13 mouse cellular contexts compared by ENCODE assay signal in the genomic region with DNA sequence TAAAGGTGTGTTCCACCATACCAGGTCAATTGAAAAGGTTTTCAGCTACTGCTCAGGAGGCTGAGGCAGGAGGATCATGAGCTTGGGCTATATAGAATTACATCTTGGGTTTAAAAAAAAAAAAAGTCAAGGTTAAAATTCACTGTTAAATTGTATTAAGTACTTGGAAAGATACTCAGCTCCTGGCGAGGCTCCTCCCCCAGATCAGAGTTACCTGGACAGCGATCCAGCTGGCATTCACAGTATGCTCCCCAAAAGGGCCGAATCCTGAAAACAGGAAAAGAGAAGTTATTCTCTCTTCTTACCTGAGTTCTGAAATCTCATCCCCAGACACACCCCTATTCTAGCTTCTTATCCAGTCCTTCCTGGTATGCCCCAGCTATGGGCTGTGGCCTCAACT. TPM values are rescaled to one million over a fixed set of nuclear protein-coding genes. Genes with fewer than 3 reads are reported as not detected.
DNase-seq lines count a peak whose midpoint lies in the region; ATAC-seq lines count a peak whose summit lies in the region.
"Had no signal": no experiment of that assay in that cellular context is flagged by ENCODE, and none has a peak within 500 bp of the region (broad histone marks: within the 10 kb centered on the region; RNA-seq: fewer than 3 reads in every experiment).

No protein-coding gene starts in this region.

- no peaks in the 10 kb centered on the region for H3K27me3 ChIP-seq in liver, embryonic 13.5 days
- no peaks in the 10 kb centered on the region for H3K27me3 ChIP-seq in liver, embryonic 12.5 days (replicated peaks)
- no peaks in the 10 kb centered on the region for H3K27me3 ChIP-seq in forebrain, embryonic 13.5 days
- H3K27me3 ChIP-seq in hindbrain, embryonic 16.5 days (replicated peaks; ENCODE audit: control insufficient read depth, insufficient read depth, low read length) = no peaks in the 10 kb centered on the region
- H3K27me3 ChIP-seq in neural tube, embryonic 12.5 days (replicated peaks) = no peaks in the 10 kb centered on the region
- H3K27me3 ChIP-seq in heart, embryonic 12.5 days (replicated peaks) = no peaks in the 10 kb centered on the region
- H3K27me3 ChIP-seq: megakaryocyte, embryonic 14.5 days had no signal

- peaks cover 39% of the 10 kb centered on the region for H3K36me3 ChIP-seq in liver, embryonic 13.5 days
- H3K36me3 ChIP-seq in liver, embryonic 12.5 days = peaks cover 32% of the 10 kb centered on the region
- peaks cover 22% of the 10 kb centered on the region for H3K36me3 ChIP-seq in forebrain, embryonic 13.5 days (ENCODE audit: poor library complexity, severe bottlenecking)
- H3K36me3 ChIP-seq in hindbrain, embryonic 16.5 days (ENCODE audit: control insufficient read depth, insufficient read depth, low read length) = no peaks in the 10 kb centered on the region
- peaks cover 22% of the 10 kb centered on the region for H3K36me3 ChIP-seq in neural tube, embryonic 12.5 days
- H3K36me3 ChIP-seq in heart, embryonic 12.5 days = peaks cover 43% of the 10 kb centered on the region

- H3K4me1 ChIP-seq in liver, embryonic 13.5 days (replicated peaks) = peaks cover 50% of the 10 kb centered on the region
- H3K4me1 ChIP-seq in liver, embryonic 12.5 days = peaks cover 44% of the 10 kb centered on the region
- peaks cover 53% of the 10 kb centered on the region for H3K4me1 ChIP-seq in forebrain, embryonic 13.5 days
- peaks cover 9% of the 10 kb centered on the region for H3K4me1 ChIP-seq in hindbrain, embryonic 16.5 days (ENCODE audit: control insufficient read depth, insufficient read depth, low read depth, low read length)
- peaks cover 57% of the 10 kb centered on the region for H3K4me1 ChIP-seq in neural tube, embryonic 12.5 days
- H3K4me1 ChIP-seq in heart, embryonic 12.5 days (replicated peaks) = peaks cover 24% of the 10 kb centered on the region

- 84% methylated on average over 3 of the region's 3 CpGs for WGBS in liver, embryonic 13.5 days (ENCODE audit: insufficient replicate concordance)
- WGBS in liver, embryonic 12.5 days (ENCODE audit: insufficient replicate concordance) = 80% methylated on average over 3 of the region's 3 CpGs
- WGBS in forebrain, embryonic 13.5 days = 90% methylated on average over 3 of the region's 3 CpGs
- 95% methylated on average over 3 of the region's 3 CpGs for WGBS in hindbrain, embryonic 16.5 days
- 84% methylated on average over 3 of the region's 3 CpGs for WGBS in neural tube, embryonic 12.5 days
- 92% methylated on average over 3 of the region's 3 CpGs for whole genome bisulfite sequencing in heart, embryonic 12.5 days

- no peak overlapping the region for H3K27ac ChIP-seq in liver, embryonic 13.5 days
- no peak overlapping the region for H3K27ac ChIP-seq in liver, embryonic 12.5 days
- H3K27ac ChIP-seq in forebrain, embryonic 13.5 days = peak overlapping the region; percentile 96
- no peak overlapping the region for H3K27ac ChIP-seq in hindbrain, embryonic 16.5 days (ENCODE audit: low read depth, low read length)
- H3K27ac ChIP-seq in neural tube, embryonic 12.5 days = peak overlapping the region; percentile 92
- no peak overlapping the region for H3K27ac ChIP-seq in heart, embryonic 12.5 days (ENCODE audit: poor library complexity, severe bottlenecking)

- no peaks in the 10 kb centered on the region for H3K9me3 ChIP-seq in liver, embryonic 13.5 days (replicated peaks)
- no peaks in the 10 kb centered on the region for H3K9me3 ChIP-seq in liver, embryonic 12.5 days (replicated peaks)
- no peaks in the 10 kb centered on the region for H3K9me3 ChIP-seq in forebrain, embryonic 13.5 days (replicated peaks)
- H3K9me3 ChIP-seq in hindbrain, embryonic 16.5 days (ENCODE audit: control insufficient read depth, low read length) = no peaks in the 10 kb centered on the region
- H3K9me3 ChIP-seq in neural tube, embryonic 12.5 days = no peaks in the 10 kb centered on the region
- no peaks in the 10 kb centered on the region for H3K9me3 ChIP-seq in heart, embryonic 12.5 days (replicated peaks)
- H3K9me3 ChIP-seq: megakaryocyte, embryonic 14.5 days had no signal

- H3K4me2 ChIP-seq in liver, embryonic 13.5 days = no peak overlapping the region
- H3K4me2 ChIP-seq in liver, embryonic 12.5 days = no peak overlapping the region
- H3K4me2 ChIP-seq in forebrain, embryonic 13.5 days = peak overlapping the region; percentile 87
- peak overlapping the region; percentile 96; the same call in 1 of the 2 replicates for H3K4me2 ChIP-seq in hindbrain, embryonic 16.5 days (ENCODE audit: low read length)
- peak overlapping the region; percentile 81 for H3K4me2 ChIP-seq in neural tube, embryonic 12.5 days (replicated peaks)
- H3K4me2 ChIP-seq in heart, embryonic 12.5 days = no peak overlapping the region

- DNase-seq in liver, embryonic 13.5 days = no peak
- no peak for DNase-seq in lung, postnatal 25 days (ENCODE audit: low spot score)
- DNase-seq in lung, postnatal 36 days = no peak
- DNase-seq: cerebellum, postnatal 25 days; gastrocnemius, postnatal 25 days; kidney, postnatal 14 days; lung, adult 2 months had no signal

- H3K9ac ChIP-seq in liver, embryonic 13.5 days = 0 out of 2 replicates have a peak overlapping the region, but pooled peaks have one; percentile 13
- H3K9ac ChIP-seq in liver, embryonic 12.5 days = no peak overlapping the region
- peak overlapping the region; percentile 60 for H3K9ac ChIP-seq in forebrain, embryonic 13.5 days
- no peak overlapping the region for H3K9ac ChIP-seq in hindbrain, embryonic 16.5 days (ENCODE audit: low read depth, low read length)
- peak overlapping the region; percentile 93 for H3K9ac ChIP-seq in neural tube, embryonic 12.5 days
- no peak overlapping the region for H3K9ac ChIP-seq in heart, embryonic 12.5 days

- ATAC-seq in liver, embryonic 13.5 days (ENCODE audit: low read depth) = no peak
- no peak for ATAC-seq in liver, embryonic 12.5 days
- no peak for ATAC-seq in forebrain, embryonic 13.5 days
- no peak for ATAC-seq in hindbrain, embryonic 16.5 days
- ATAC-seq in neural tube, embryonic 12.5 days (ENCODE audit: low FRiP score, low read depth) = no peak
- no peak for ATAC-seq in heart, embryonic 12.5 days (ENCODE audit: insufficient number of reproducible peaks, low FRiP score)

- no peak overlapping the region for H3K4me3 ChIP-seq in liver, embryonic 13.5 days (replicated peaks)
- no peak overlapping the region for H3K4me3 ChIP-seq in liver, embryonic 12.5 days
- no peak overlapping the region for H3K4me3 ChIP-seq in forebrain, embryonic 13.5 days
- no peak overlapping the region for H3K4me3 ChIP-seq in hindbrain, embryonic 16.5 days (ENCODE audit: low read length)
- H3K4me3 ChIP-seq in neural tube, embryonic 12.5 days = peak overlapping the region; percentile 77
- H3K4me3 ChIP-seq in heart, embryonic 12.5 days = no peak overlapping the region

RNA-seq across cellular contexts. Expression of a gene that starts 3.0 kb away (rescaled TPM):
- polyA plus RNA-seq in liver, embryonic 13.5 days (2015; fragmentation: Nextera tagmentation; extraction: Ambion mirVana) = 17.9 and 19.5 TPM in 2 replicates
- 19.6 and 24.2 TPM in 2 replicates for polyA plus RNA-seq in liver, embryonic 12.5 days (2016; fragmentation: Nextera tagmentation; extraction: Ambion mirVana)
- polyA plus RNA-seq in forebrain, embryonic 13.5 days (2015; fragmentation: Nextera tagmentation; extraction: Ambion mirVana) = 64.6 and 80.8 TPM in 2 replicates
- 78.3 and 87.6 TPM in 2 replicates for polyA plus RNA-seq in hindbrain, embryonic 16.5 days (2015; fragmentation: Nextera tagmentation; extraction: Ambion mirVana)
- polyA plus RNA-seq in neural tube, embryonic 12.5 days (2016; fragmentation: Nextera tagmentation; extraction: Ambion mirVana) = 181 and 188 TPM in 2 replicates
- 32.1 and 35.6 TPM in 2 replicates for polyA plus RNA-seq in heart, embryonic 12.5 days (2016; fragmentation: Nextera tagmentation; extraction: Ambion mirVana)

RNA-seq across cellular contexts. Expression of a gene that starts 15.8 kb away (rescaled TPM):
- polyA plus RNA-seq in liver, embryonic 13.5 days (2015; fragmentation: Nextera tagmentation; extraction: Ambion mirVana) = 185 and 200 TPM in 2 replicates
- 266 and 269 TPM in 2 replicates for polyA plus RNA-seq in liver, embryonic 12.5 days (2016; fragmentation: Nextera tagmentation; extraction: Ambion mirVana)
- polyA plus RNA-seq in forebrain, embryonic 13.5 days (2015; fragmentation: Nextera tagmentation; extraction: Ambion mirVana) = 238 and 239 TPM in 2 replicates
- 168 and 169 TPM in 2 replicates for polyA plus RNA-seq in hindbrain, embryonic 16.5 days (2015; fragmentation: Nextera tagmentation; extraction: Ambion mirVana)
- polyA plus RNA-seq in neural tube, embryonic 12.5 days (2016; fragmentation: Nextera tagmentation; extraction: Ambion mirVana) = 264 and 277 TPM in 2 replicates
- 289 and 301 TPM in 2 replicates for polyA plus RNA-seq in heart, embryonic 12.5 days (2016; fragmentation: Nextera tagmentation; extraction: Ambion mirVana)

RNA-seq across cellular contexts. Expression of a gene that starts 25.0 kb away (rescaled TPM):
- polyA plus RNA-seq in liver, embryonic 13.5 days (2015; fragmentation: Nextera tagmentation; extraction: Ambion mirVana) = 3.9 and 4.1 TPM in 2 replicates
- 4.4 and 4.9 TPM in 2 replicates for polyA plus RNA-seq in liver, embryonic 12.5 days (2016; fragmentation: Nextera tagmentation; extraction: Ambion mirVana)
- 0.15 TPM in 1 of 2 replicates, not detected in the other for polyA plus RNA-seq in forebrain, embryonic 13.5 days (2015; fragmentation: Nextera tagmentation; extraction: Ambion mirVana)
- polyA plus RNA-seq in hindbrain, embryonic 16.5 days (2015; fragmentation: Nextera tagmentation; extraction: Ambion mirVana) = 0.11 and 0.48 TPM in 2 replicates
- polyA plus RNA-seq in neural tube, embryonic 12.5 days (2016; fragmentation: Nextera tagmentation; extraction: Ambion mirVana) = 0.14 TPM in 1 of 2 replicates, not detected in the other
- 1.0 and 1.1 TPM in 2 replicates for polyA plus RNA-seq in heart, embryonic 12.5 days (2016; fragmentation: Nextera tagmentation; extraction: Ambion mirVana)

RNA-seq across cellular contexts. Expression of a gene that starts 41.3 kb away (rescaled TPM):
- polyA plus RNA-seq in liver, embryonic 13.5 days (2015; fragmentation: Nextera tagmentation; extraction: Ambion mirVana) = 5.4 and 5.6 TPM in 2 replicates
- polyA plus RNA-seq in liver, embryonic 12.5 days (2016; fragmentation: Nextera tagmentation; extraction: Ambion mirVana) = 4.1 and 4.6 TPM in 2 replicates
- 0.65 and 0.68 TPM in 2 replicates for polyA plus RNA-seq in forebrain, embryonic 13.5 days (2015; fragmentation: Nextera tagmentation; extraction: Ambion mirVana)
- polyA plus RNA-seq in hindbrain, embryonic 16.5 days (2015; fragmentation: Nextera tagmentation; extraction: Ambion mirVana) = 1.1 and 1.6 TPM in 2 replicates
- polyA plus RNA-seq in neural tube, embryonic 12.5 days (2016; fragmentation: Nextera tagmentation; extraction: Ambion mirVana) = 0.68 and 1.3 TPM in 2 replicates
- 0.65 and 0.71 TPM in 2 replicates for polyA plus RNA-seq in heart, embryonic 12.5 days (2016; fragmentation: Nextera tagmentation; extraction: Ambion mirVana)

RNA-seq across cellular contexts. Expression of a gene that starts 41.5 kb away (rescaled TPM):
- polyA plus RNA-seq in liver, embryonic 13.5 days (2015; fragmentation: Nextera tagmentation; extraction: Ambion mirVana) = 17.9 and 22.0 TPM in 2 replicates
- 59.5 and 66.8 TPM in 2 replicates for polyA plus RNA-seq in liver, embryonic 12.5 days (2016; fragmentation: Nextera tagmentation; extraction: Ambion mirVana)
- 58.6 and 68.8 TPM in 2 replicates for polyA plus RNA-seq in forebrain, embryonic 13.5 days (2015; fragmentation: Nextera tagmentation; extraction: Ambion mirVana)
- 60.0 and 69.0 TPM in 2 replicates for polyA plus RNA-seq in hindbrain, embryonic 16.5 days (2015; fragmentation: Nextera tagmentation; extraction: Ambion mirVana)
- polyA plus RNA-seq in neural tube, embryonic 12.5 days (2016; fragmentation: Nextera tagmentation; extraction: Ambion mirVana) = 248 and 267 TPM in 2 replicates
- 183 and 206 TPM in 2 replicates for polyA plus RNA-seq in heart, embryonic 12.5 days (2016; fragmentation: Nextera tagmentation; extraction: Ambion mirVana)

Comparison
In these comparisons a context has a peak if more than half of its experiments do, and no peak if none do; other contexts are left out.
1. H3K9ac ChIP-seq: peak in liver, embryonic 13.5 days (single experiment), forebrain, embryonic 13.5 days (single experiment) and neural tube, embryonic 12.5 days (single experiment); none in liver, embryonic 12.5 days (single experiment), hindbrain, embryonic 16.5 days (single experiment) and heart, embryonic 12.5 days (single experiment).
2. H3K27ac ChIP-seq: peak in forebrain, embryonic 13.5 days (single experiment) and neural tube, embryonic 12.5 days (single experiment); none in liver, embryonic 13.5 days (single experiment), liver, embryonic 12.5 days (single experiment), hindbrain, embryonic 16.5 days (single experiment) and heart, embryonic 12.5 days (single experiment).
3. H3K4me2 ChIP-seq: peak in forebrain, embryonic 13.5 days (single experiment), hindbrain, embryonic 16.5 days (single experiment) and neural tube, embryonic 12.5 days (single experiment); none in liver, embryonic 13.5 days (single experiment), liver, embryonic 12.5 days (single experiment) and heart, embryonic 12.5 days (single experiment).